Mouse (Mus musculus): Measurements from ENCODE around the gene Pitpnm2. TPM values are rescaled to one million over a fixed set of nuclear protein-coding genes. Genes with fewer than 3 reads are reported as not detected.
A peak's percentile ranks its signal among the peaks of the same experiment; 100 is the strongest.

Pitpnm2 gene
- polyA plus RNA-seq, 1 experiment, result 4.0 TPM

- Histone ChIP-seq H3K27me3 (ENCODE audit: control insufficient read depth, insufficient read depth, insufficient read length) (no peaks in the 10 kb centered on the region), H3K36me3 (ENCODE audit: control insufficient read depth, insufficient read depth) (peaks cover 12% of the 10 kb centered on the region), H3K4me3 (ENCODE audit: insufficient read depth, poor library complexity, severe bottlenecking) (no peak overlapping the region), H3K79me3 (ENCODE audit: low read depth) (peaks cover 10% of the 10 kb centered on the region), H3K79me2 (ENCODE audit: control insufficient read depth, insufficient read depth) (peaks cover 27% of the 10 kb centered on the region), H3ac (ENCODE audit: control insufficient read depth, insufficient read length, low read depth) (no peak overlapping the region)
- TF ChIP-seq MYOD1 (IDR thresholded peaks at IDR 0.05; ENCODE audit: control insufficient read depth, insufficient read length, low read depth), result no peak
- TF ChIP-seq USF1 (IDR thresholded peaks at IDR 0.05; ENCODE audit: low read depth), result no peak
Measured at GRCm38 (mm10) chr5:124114276-124115025, 135.1 kb downstream of the Pitpnm2 start.

GRCm38 (mm10) chr5:124113030-124113429 lies 136.5 kb downstream of the Pitpnm2 start:
- H3K79me2 ChIP-seq (ENCODE audit: control insufficient read depth, insufficient read depth), result peaks cover 22% of the 10 kb centered on the region
- no peaks in the 10 kb centered on the region for H3K27me3 ChIP-seq (ENCODE audit: control insufficient read depth, insufficient read depth, insufficient read length)
- H3ac ChIP-seq (ENCODE audit: control insufficient read depth, insufficient read length, low read depth), result peak overlapping the region; percentile 58
- peak overlapping the region; percentile 76 for H3K4me3 ChIP-seq (ENCODE audit: insufficient read depth, poor library complexity, severe bottlenecking)
- peaks cover 9% of the 10 kb centered on the region for H3K36me3 ChIP-seq (ENCODE audit: control insufficient read depth, insufficient read depth)
- TF ChIP-seq USF1 (IDR thresholded peaks at IDR 0.05; ENCODE audit: low read depth), result no peak
- TF ChIP-seq CTCF (IDR thresholded peaks at IDR 0.05; ENCODE audit: control insufficient read depth, insufficient read depth, insufficient read length), result peak; percentile 60
- H3K79me3 ChIP-seq (ENCODE audit: low read depth), result peaks cover 10% of the 10 kb centered on the region

- Histone ChIP-seq H3K4me3 (ENCODE audit: insufficient read depth, poor library complexity, severe bottlenecking) (peak overlapping the region; percentile 76), H3K79me2 (ENCODE audit: control insufficient read depth, insufficient read depth) (peaks cover 17% of the 10 kb centered on the region), H3K27me3 (ENCODE audit: control insufficient read depth, insufficient read depth, insufficient read length) (no peaks in the 10 kb centered on the region), H3ac (ENCODE audit: control insufficient read depth, insufficient read length, low read depth) (peak overlapping the region; percentile 75), H3K36me3 (ENCODE audit: control insufficient read depth, insufficient read depth) (peaks cover 4% of the 10 kb centered on the region), H3K79me3 (ENCODE audit: low read depth) (peaks cover 10% of the 10 kb centered on the region)
- TF ChIP-seq MYOD1 (IDR thresholded peaks at IDR 0.05; ENCODE audit: control insufficient read depth, insufficient read length, low read depth) (no peak), CEBPB (IDR thresholded peaks at IDR 0.05; ENCODE audit: low read depth) (no peak), USF1 (IDR thresholded peaks at IDR 0.05; ENCODE audit: low read depth) (no peak), CTCF (IDR thresholded peaks at IDR 0.05; ENCODE audit: control insufficient read depth, insufficient read depth, insufficient read length) (no peak), FOSL1 (IDR thresholded peaks at IDR 0.05; ENCODE audit: insufficient read depth, low read length, poor library complexity, severe bottlenecking) (no peak), MYOG (IDR thresholded peaks at IDR 0.05; ENCODE audit: control insufficient read depth, extremely low read depth, insufficient read length) (no peak), MAX (IDR thresholded peaks at IDR 0.05) (no peak)
Measured at GRCm38 (mm10) chr5:124112531-124112930, 137.0 kb downstream of the Pitpnm2 start.

- Histone ChIP-seq H3ac (ENCODE audit: control insufficient read depth, insufficient read length, low read depth) (peak within 1 kb of the TSS; percentile 83), H3K4me3 (ENCODE audit: insufficient read depth, poor library complexity, severe bottlenecking) (peak within 1 kb of the TSS; percentile 76), H3K36me3 (ENCODE audit: control insufficient read depth, insufficient read depth) (no peaks in the 10 kb centered on the region), H3K79me3 (ENCODE audit: low read depth) (peaks cover 8% of the 10 kb centered on the region), H3K79me2 (ENCODE audit: control insufficient read depth, insufficient read depth) (peaks cover 11% of the 10 kb centered on the region), H3K27me3 (ENCODE audit: control insufficient read depth, insufficient read depth, insufficient read length) (no peaks in the 10 kb centered on the region)
- TF ChIP-seq USF1 (IDR thresholded peaks at IDR 0.05; ENCODE audit: low read depth) (peak; percentile 99), MYOD1 (IDR thresholded peaks at IDR 0.05; ENCODE audit: control insufficient read depth, insufficient read length, low read depth) (no peak), FOSL1 (IDR thresholded peaks at IDR 0.05; ENCODE audit: insufficient read depth, low read length, poor library complexity, severe bottlenecking) (no peak), CTCF (IDR thresholded peaks at IDR 0.05; ENCODE audit: control insufficient read depth, insufficient read depth, insufficient read length) (peak; percentile 76), MAX (IDR thresholded peaks at IDR 0.05) (peak; percentile 60)
Measured at GRCm38 (mm10) chr5:124111742-124112497, 137.6 kb downstream of the Pitpnm2 start, which contains the start of gene Ogfod2. Gene Ogfod2, plus strand, starts transcription at chr5:124112297.

- peaks cover 3% of the 10 kb centered on the region for H3K79me3 ChIP-seq (ENCODE audit: low read depth)
- no peaks in the 10 kb centered on the region for H3K27me3 ChIP-seq (ENCODE audit: control insufficient read depth, insufficient read depth, insufficient read length)
- H3K79me2 ChIP-seq (ENCODE audit: control insufficient read depth, insufficient read depth), result peaks cover 4% of the 10 kb centered on the region
- H3K4me3 ChIP-seq (ENCODE audit: insufficient read depth, poor library complexity, severe bottlenecking), result peak overlapping the region; percentile 76
- TF ChIP-seq MYOG (IDR thresholded peaks at IDR 0.05; ENCODE audit: control insufficient read depth, extremely low read depth, insufficient read length) (no peak), CTCF (IDR thresholded peaks at IDR 0.05; ENCODE audit: control insufficient read depth, insufficient read depth, insufficient read length) (peak; percentile 15)
- H3K36me3 ChIP-seq (ENCODE audit: control insufficient read depth, insufficient read depth), result no peaks in the 10 kb centered on the region
- peak overlapping the region; percentile 55 for H3ac ChIP-seq (ENCODE audit: control insufficient read depth, insufficient read length, low read depth)
Measured at GRCm38 (mm10) chr5:124111077-124111741, 138.4 kb downstream of the Pitpnm2 start.

- Histone ChIP-seq H3K36me3 (ENCODE audit: control insufficient read depth, insufficient read depth) (no peaks in the 10 kb centered on the region), H3K79me3 (ENCODE audit: low read depth) (no peaks in the 10 kb centered on the region), H3K4me3 (ENCODE audit: insufficient read depth, poor library complexity, severe bottlenecking) (no peak overlapping the region), H3ac (ENCODE audit: control insufficient read depth, insufficient read length, low read depth) (no peak overlapping the region), H3K27me3 (ENCODE audit: control insufficient read depth, insufficient read depth, insufficient read length) (no peaks in the 10 kb centered on the region), H3K79me2 (ENCODE audit: control insufficient read depth, insufficient read depth) (no peaks in the 10 kb centered on the region)
- no peak for TF ChIP-seq MYOG (IDR thresholded peaks at IDR 0.05; ENCODE audit: control insufficient read depth, extremely low read depth, insufficient read length)
- no peak for TF ChIP-seq MYOD1 (IDR thresholded peaks at IDR 0.05; ENCODE audit: control insufficient read depth, insufficient read length, low read depth)
- TF ChIP-seq FOSL1 (IDR thresholded peaks at IDR 0.05; ENCODE audit: insufficient read depth, low read length, poor library complexity, severe bottlenecking), result no peak
- no peak for TF ChIP-seq CEBPB (IDR thresholded peaks at IDR 0.05; ENCODE audit: low read depth)
- no peak for TF ChIP-seq CTCF (IDR thresholded peaks at IDR 0.05; ENCODE audit: control insufficient read depth, insufficient read depth, insufficient read length)
- TF ChIP-seq USF1 (IDR thresholded peaks at IDR 0.05; ENCODE audit: low read depth), result no peak
- TF ChIP-seq MAX (IDR thresholded peaks at IDR 0.05), result no peak
Measured at GRCm38 (mm10) chr5:124103552-124103951, 146.0 kb downstream of the Pitpnm2 start.
